Mouse (Mus musculus): ENCODE data around the gene Isg20l2. TPM values are rescaled to one million over a fixed set of nuclear protein-coding genes. Genes with fewer than 3 reads are reported as not detected.

Gene Isg20l2
- polyA plus RNA-seq, 1 experiment from 2014 or later, result 55.1 TPM

DNA sequence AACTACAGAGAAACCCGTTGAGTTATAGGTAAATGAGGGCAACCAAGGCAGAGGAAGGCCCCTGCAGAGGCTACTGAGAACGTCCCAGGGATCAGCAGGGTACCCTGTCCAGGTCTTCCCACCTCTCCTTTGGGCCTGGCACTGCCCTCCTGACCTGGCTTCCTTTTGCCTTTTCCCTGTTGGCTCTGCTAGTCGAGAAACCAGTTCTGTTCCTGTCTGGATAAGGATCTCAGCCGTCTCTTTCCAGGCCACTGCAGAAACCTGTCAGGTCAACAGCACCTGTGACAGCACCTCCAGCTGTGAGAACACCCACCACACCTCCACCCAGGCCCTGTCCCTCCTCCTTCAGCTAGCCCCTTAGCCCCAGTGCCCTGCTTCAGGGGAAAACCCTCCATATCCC lies 28.4 kb downstream of the Isg20l2 start:
- Histone ChIP-seq H3K4me3 (no peak overlapping the region), H3K4me1 (peaks cover 33% of the 10 kb centered on the region), H3K27ac (peak overlapping the region; percentile 72), H3K36me3 (0 out of 2 replicates have a peak, but pooled peaks cover 5% of the 10 kb centered on the region), H3K27me3 (ENCODE audit: insufficient read depth, poor library complexity, severe bottlenecking) (peaks cover 10% of the 10 kb centered on the region; the same call in 1 of the 2 replicates), H3K9me3 (no peaks in the 10 kb centered on the region)
- 15% methylated on average over 4 of the region's 4 CpGs for WGBS
- no peak for DNase-seq (ENCODE audit: low spot score)

GRCm38 (mm10) chr3:87958967-87959366 lies 28.9 kb downstream of the Isg20l2 start:
- Histone ChIP-seq H3K4me1 (peaks cover 33% of the 10 kb centered on the region), H3K9me3 (no peaks in the 10 kb centered on the region), H3K4me3 (no peak overlapping the region), H3K36me3 (0 out of 2 replicates have a peak, but pooled peaks cover 5% of the 10 kb centered on the region), H3K27ac (peak overlapping the region; percentile 72), H3K27me3 (ENCODE audit: insufficient read depth, poor library complexity, severe bottlenecking) (peaks cover 10% of the 10 kb centered on the region; the same call in 1 of the 2 replicates)
- DNase-seq (ENCODE audit: low spot score), result no peak
- WGBS, result 58% methylated on average over 1 of the region's 1 CpGs

GRCm38 (mm10) chr3:87959371-87959770 lies 29.3 kb downstream of the Isg20l2 start:
- DNase-seq (ENCODE audit: low spot score), result peak; percentile 73
- Histone ChIP-seq H3K27ac (peak overlapping the region; percentile 93; the same call in 1 of the 2 replicates), H3K9me3 (no peaks in the 10 kb centered on the region), H3K27me3 (ENCODE audit: insufficient read depth, poor library complexity, severe bottlenecking) (peaks cover 10% of the 10 kb centered on the region; the same call in 1 of the 2 replicates), H3K4me3 (no peak overlapping the region), H3K36me3 (0 out of 2 replicates have a peak, but pooled peaks cover 2% of the 10 kb centered on the region), H3K4me1 (peaks cover 33% of the 10 kb centered on the region)
- WGBS, result 54% methylated on average over 7 of the region's 7 CpGs

DNA sequence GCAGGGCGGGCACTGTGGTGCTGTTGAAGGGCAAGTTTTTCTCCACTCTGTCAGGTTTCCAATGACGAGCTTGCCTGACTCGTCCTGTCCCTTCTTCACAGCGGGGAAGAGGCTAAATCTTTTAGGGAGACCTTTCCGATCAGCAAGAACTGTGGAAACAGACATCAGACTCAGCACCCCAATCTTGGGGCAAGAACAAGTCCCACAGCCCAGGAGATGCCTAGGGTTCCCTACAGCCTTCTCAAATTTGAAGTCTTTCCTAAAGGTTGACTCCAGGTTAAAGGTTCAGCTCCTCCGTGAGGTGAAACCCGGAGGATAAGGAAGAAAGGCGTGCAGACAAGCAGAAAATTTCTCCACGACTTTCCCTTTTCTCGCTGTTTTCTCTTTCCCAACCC lies 30.1 kb downstream of the Isg20l2 start:
- no peaks in the 10 kb centered on the region for H3K9me3 ChIP-seq
- no peaks in the 10 kb centered on the region for H3K36me3 ChIP-seq
- peak overlapping the region; percentile 93 for H3K27ac ChIP-seq
- peak; percentile 74 for DNase-seq (ENCODE audit: low spot score)
- WGBS, result 6% methylated on average over 10 of the region's 10 CpGs
- peak overlapping the region; percentile 65 for H3K4me3 ChIP-seq
- peaks cover 33% of the 10 kb centered on the region for H3K4me1 ChIP-seq
- H3K27me3 ChIP-seq (ENCODE audit: insufficient read depth, poor library complexity, severe bottlenecking), result peaks cover 10% of the 10 kb centered on the region; the same call in 1 of the 2 replicates

GRCm38 (mm10) chr3:87960586-87961191 lies 30.6 kb downstream of the Isg20l2 start:
- H3K4me1 ChIP-seq, result peaks cover 33% of the 10 kb centered on the region
- peak overlapping the region; percentile 65 for H3K4me3 ChIP-seq
- peaks cover 10% of the 10 kb centered on the region; the same call in 1 of the 2 replicates for H3K27me3 ChIP-seq (ENCODE audit: insufficient read depth, poor library complexity, severe bottlenecking)
- H3K36me3 ChIP-seq, result no peaks in the 10 kb centered on the region
- peak overlapping the region; percentile 93 for H3K27ac ChIP-seq
- peak; percentile 98 for DNase-seq (ENCODE audit: low spot score)
- H3K9me3 ChIP-seq, result no peaks in the 10 kb centered on the region
- under 1% methylated on average over 27 of the region's 27 CpGs for WGBS

DNA sequence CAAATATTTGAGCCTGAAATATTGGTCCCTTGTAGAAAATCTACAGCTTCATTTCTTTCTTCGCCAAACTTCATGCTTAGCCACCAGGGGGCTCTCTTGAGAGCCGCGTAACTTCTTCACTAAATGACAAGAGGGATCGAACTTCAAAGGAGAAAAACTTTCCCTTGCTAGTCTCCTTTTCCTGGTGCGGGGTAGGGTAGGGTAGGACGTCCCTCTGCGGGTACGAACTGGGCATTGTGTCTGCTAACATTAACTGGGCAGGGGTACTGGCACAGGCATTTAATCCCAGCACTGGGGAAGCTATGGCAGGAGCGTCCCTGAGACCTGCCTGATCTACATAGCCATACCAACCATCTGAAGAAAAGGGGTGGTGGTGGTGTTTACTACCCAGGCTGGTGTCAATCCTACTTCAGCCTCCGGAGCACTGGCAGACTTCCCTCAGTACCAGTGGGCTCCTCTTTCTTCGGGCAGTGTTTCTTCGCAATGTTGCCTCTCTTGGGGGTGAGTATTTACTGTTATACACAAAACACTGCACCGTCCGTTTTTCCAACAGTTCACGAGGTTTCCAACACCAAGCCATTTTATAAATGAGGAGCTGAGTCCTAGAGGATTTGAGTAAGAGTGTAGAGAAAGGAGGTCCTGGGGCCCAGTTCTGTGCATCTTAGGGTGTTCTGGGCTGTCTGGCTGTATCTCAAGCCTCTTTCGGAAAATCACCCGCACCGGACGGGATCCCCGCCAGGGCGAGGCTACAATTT lies 40.2 kb downstream of the Isg20l2 start:
- Histone ChIP-seq H3K27me3 (ENCODE audit: insufficient read depth, poor library complexity, severe bottlenecking) (peaks cover 28% of the 10 kb centered on the region), H3K9me3 (no peaks in the 10 kb centered on the region), H3K36me3 (peaks cover 9% of the 10 kb centered on the region), H3K4me1 (peaks cover 47% of the 10 kb centered on the region), H3K4me3 (peak overlapping the region; percentile 71), H3K27ac (peak overlapping the region; percentile 91)
- WGBS, result 1% methylated on average over 21 of the region's 21 CpGs
- peak; percentile 83 for DNase-seq (ENCODE audit: low spot score)

- Histone ChIP-seq H3K27ac (peak within 1 kb of the TSS; percentile 91), H3K4me1 (peaks cover 47% of the 10 kb centered on the region), H3K36me3 (peaks cover 15% of the 10 kb centered on the region), H3K4me3 (peak within 1 kb of the TSS; percentile 71), H3K9me3 (no peaks in the 10 kb centered on the region), H3K27me3 (ENCODE audit: insufficient read depth, poor library complexity, severe bottlenecking) (peaks cover 28% of the 10 kb centered on the region)
- under 1% methylated on average over 44 of the region's 44 CpGs for WGBS
- peak; percentile 93 for DNase-seq (ENCODE audit: low spot score)
Observed at GRCm38 (mm10) chr3:87970939-87971488, 40.9 kb downstream of the Isg20l2 start, which contains the start of gene Nes. TSS of gene Nes (plus strand) at chr3:87971078.

GRCm38 (mm10) chr3:87971489-87972202 lies 41.5 kb downstream of the Isg20l2 start:
- peaks cover 28% of the 10 kb centered on the region for H3K27me3 ChIP-seq (ENCODE audit: insufficient read depth, poor library complexity, severe bottlenecking)
- no peaks in the 10 kb centered on the region for H3K9me3 ChIP-seq
- H3K4me3 ChIP-seq, result peak overlapping the region; percentile 71
- peaks cover 47% of the 10 kb centered on the region for H3K4me1 ChIP-seq
- H3K27ac ChIP-seq, result peak overlapping the region; percentile 91
- no peak for DNase-seq (ENCODE audit: low spot score)
- peaks cover 22% of the 10 kb centered on the region for H3K36me3 ChIP-seq
- under 1% methylated on average over 60 of the region's 60 CpGs for WGBS

GRCm38 (mm10) chr3:87972203-87972664 lies 42.1 kb downstream of the Isg20l2 start:
- peaks cover 28% of the 10 kb centered on the region for H3K27me3 ChIP-seq (ENCODE audit: insufficient read depth, poor library complexity, severe bottlenecking)
- H3K4me1 ChIP-seq, result peaks cover 47% of the 10 kb centered on the region
- no peak for DNase-seq (ENCODE audit: low spot score)

GRCm38 (mm10) chr3:87972776-87973175 lies 42.7 kb downstream of the Isg20l2 start:
- WGBS, result 24% methylated on average over 5 of the region's 5 CpGs
- no peaks in the 10 kb centered on the region for H3K9me3 ChIP-seq
- DNase-seq (ENCODE audit: low spot score), result no peak
- H3K27ac ChIP-seq, result no peak overlapping the region
- peak overlapping the region; percentile 71 for H3K4me3 ChIP-seq
- peaks cover 33% of the 10 kb centered on the region for H3K36me3 ChIP-seq
- H3K27me3 ChIP-seq (ENCODE audit: insufficient read depth, poor library complexity, severe bottlenecking), result peaks cover 26% of the 10 kb centered on the region
- H3K4me1 ChIP-seq, result peaks cover 48% of the 10 kb centered on the region

More at GRCm38 (mm10) chr3:87972203-87972664, 42.1 kb downstream of the Isg20l2 start:
- Histone ChIP-seq H3K27ac (peak overlapping the region; percentile 91), H3K36me3 (peaks cover 27% of the 10 kb centered on the region), H3K4me3 (peak overlapping the region; percentile 71), H3K9me3 (no peaks in the 10 kb centered on the region)
- WGBS, result 16% methylated on average over 8 of the region's 8 CpGs

- Histone ChIP-seq H3K9me3 (no peaks in the 10 kb centered on the region), H3K36me3 (peaks cover 41% of the 10 kb centered on the region), H3K27me3 (ENCODE audit: insufficient read depth, poor library complexity, severe bottlenecking) (peaks cover 20% of the 10 kb centered on the region), H3K27ac (peak overlapping the region; percentile 71), H3K4me3 (peak overlapping the region; percentile 71), H3K4me1 (peaks cover 58% of the 10 kb centered on the region)
- DNase-seq (ENCODE audit: low spot score), result no peak
- WGBS, result 34% methylated on average over 14 of the region's 14 CpGs
Observed at GRCm38 (mm10) chr3:87973593-87974380, 43.7 kb downstream of the Isg20l2 start.

Data from heart, embryonic 10.5 days (tissue).